Mouse (Mus musculus) lung, embryonic 15.5 days (tissue): ENCODE results near the gene Plcl2. TPM values are rescaled to one million over a fixed set of nuclear protein-coding genes. Genes with fewer than 3 reads are reported as not detected.

ENCODE experiments used
- ATAC-seq: fragments of 200-750 bp; cut with Nextera tagmentation; 2 replicates; pipeline ENCODE4 v1.8.0; 2017; ENCODE audit warnings: moderate number of reproducible peaks, borderline replicate concordance; ENCODE audit not compliant: low FRiP score, low TSS enrichment; ENCODE audit errors: extremely low read depth
- H3K27ac ChIP-seq: fragments of 300-500 bp; sonication (generic); 2 replicates; pipeline ENCODE4 v1.5.1; 2015; ENCODE audit warnings: moderate library complexity, mild to moderate bottlenecking, inconsistent platforms
- H3K27me3 ChIP-seq: fragments of 300-500 bp; sonication (generic); 2 replicates; pipeline ENCODE4 v1.6.1; 2015; ENCODE audit warnings: inconsistent platforms
- H3K36me3 ChIP-seq: fragments of 300-500 bp; sonication (generic); 2 replicates; pipeline ENCODE4 v1.6.1; 2015; ENCODE audit warnings: inconsistent platforms
- H3K4me1 ChIP-seq: fragments of 300-500 bp; sonication (generic); 2 replicates; pipeline ENCODE4 v1.6.1; 2015; ENCODE audit warnings: inconsistent platforms
- H3K4me2 ChIP-seq: fragments of 300-500 bp; sonication (generic); 2 replicates; pipeline ENCODE4 v1.6.1; 2015; ENCODE audit warnings: inconsistent platforms, mild to moderate bottlenecking, moderate library complexity
- H3K4me3 ChIP-seq: fragments of 300-500 bp; sonication (generic); 2 replicates; pipeline ENCODE4 v1.5.1; 2015; ENCODE audit warnings: mild to moderate bottlenecking, inconsistent platforms
- H3K9ac ChIP-seq: fragments of 300-500 bp; sonication (generic); 2 replicates; pipeline ENCODE4 v1.6.1; 2015; ENCODE audit warnings: inconsistent platforms
- H3K9me3 ChIP-seq: fragments of 300-500 bp; sonication (generic); 2 replicates; pipeline ENCODE4 v1.6.1; 2016; ENCODE audit warnings: inconsistent platforms
- WGBS: fragments of 180-500 bp; shearing (Covaris S2); methylation state at CpG from one replicate; pipeline ENCODE4 v1.1.7; 2015; 5-methylcytosine and 5-hydroxymethylcytosine counted together
- polyA plus RNA-seq: library from polyadenylated mRNA; unstranded; fragments of >200 nt; fragmentation: Nextera tagmentation; extraction: Ambion mirVana; gene quantifications from 2 replicates; pipeline ENCODE4 v1.2.1, GENCODE M21; 2015

Plcl2 gene
- polyA plus RNA-seq, result 3.5 and 3.7 TPM in 2 replicates

- Histone ChIP-seq H3K27me3 (no peaks in the 10 kb centered on the region), H3K36me3 (no peaks in the 10 kb centered on the region), H3K27ac (peak within 1 kb of the TSS; percentile 78), H3K9me3 (no peaks in the 10 kb centered on the region), H3K4me1 (peaks cover 13% of the 10 kb centered on the region), H3K4me2 (peak within 1 kb of the TSS; percentile 84), H3K9ac (peak within 1 kb of the TSS; percentile 83), H3K4me3 (peak within 1 kb of the TSS; percentile 94)
- ATAC-seq, result peak; percentile 67
- WGBS, result under 1% methylated on average over 75 of the region's 95 CpGs
Observed at GRCm38 (mm10) chr17:50509251-50510104, at the start of gene Plcl2. Gene Plcl2 (plus strand): TSS chr17:50509403.

- H3K4me3 ChIP-seq, result no peak overlapping the region
- WGBS, result 64% methylated on average over 8 of the region's 8 CpGs
- H3K4me1 ChIP-seq, result no peaks in the 10 kb centered on the region
- ATAC-seq, result no peak
- no peaks in the 10 kb centered on the region for H3K27me3 ChIP-seq
- H3K9ac ChIP-seq, result no peak overlapping the region
- H3K9me3 ChIP-seq, result no peaks in the 10 kb centered on the region
- H3K27ac ChIP-seq, result no peak overlapping the region
- no peak overlapping the region for H3K4me2 ChIP-seq
- no peaks in the 10 kb centered on the region for H3K36me3 ChIP-seq
Observed at GRCm38 (mm10) chr17:50460301-50460700, 48.9 kb upstream of the Plcl2 start.

GRCm38 (mm10) chr17:50467438-50467837, 41.8 kb upstream of the Plcl2 start:
- 74% methylated on average over 2 of the region's 2 CpGs for WGBS
- Histone ChIP-seq H3K4me2 (no peak overlapping the region), H3K27me3 (no peaks in the 10 kb centered on the region), H3K9ac (no peak overlapping the region), H3K4me1 (peaks cover 13% of the 10 kb centered on the region), H3K36me3 (no peaks in the 10 kb centered on the region), H3K9me3 (no peaks in the 10 kb centered on the region), H3K4me3 (no peak overlapping the region), H3K27ac (no peak overlapping the region)
- no peak for ATAC-seq

GRCm38 (mm10) chr17:50469126-50469525, 40.1 kb upstream of the Plcl2 start:
- Histone ChIP-seq H3K4me2 (no peak overlapping the region), H3K27ac (no peak overlapping the region), H3K9ac (no peak overlapping the region), H3K4me3 (no peak overlapping the region), H3K9me3 (no peaks in the 10 kb centered on the region), H3K36me3 (no peaks in the 10 kb centered on the region), H3K4me1 (peaks cover 13% of the 10 kb centered on the region), H3K27me3 (no peaks in the 10 kb centered on the region)
- 75% methylated on average over 5 of the region's 5 CpGs for WGBS
- no peak for ATAC-seq

- no peaks in the 10 kb centered on the region for H3K27me3 ChIP-seq
- H3K4me1 ChIP-seq, result peaks cover 13% of the 10 kb centered on the region
- H3K9ac ChIP-seq, result no peak overlapping the region
- no peaks in the 10 kb centered on the region for H3K9me3 ChIP-seq
- no peaks in the 10 kb centered on the region for H3K36me3 ChIP-seq
- H3K27ac ChIP-seq, result peak overlapping the region; percentile 90
- 25% methylated on average over 13 of the region's 13 CpGs for WGBS
- no peak for ATAC-seq
- H3K4me2 ChIP-seq, result peak overlapping the region; percentile 40
- peak overlapping the region; percentile 23 for H3K4me3 ChIP-seq
Observed at GRCm38 (mm10) chr17:50469543-50470431, 39.4 kb upstream of the Plcl2 start.

GRCm38 (mm10) chr17:50470432-50471078, 38.6 kb upstream of the Plcl2 start:
- H3K4me1 ChIP-seq, result peaks cover 13% of the 10 kb centered on the region
- no peak overlapping the region for H3K9ac ChIP-seq
- no peaks in the 10 kb centered on the region for H3K36me3 ChIP-seq
- peak overlapping the region; percentile 90 for H3K27ac ChIP-seq
- H3K9me3 ChIP-seq, result no peaks in the 10 kb centered on the region
- peak overlapping the region; percentile 23 for H3K4me3 ChIP-seq
- 13% methylated on average over 16 of the region's 16 CpGs for WGBS
- no peaks in the 10 kb centered on the region for H3K27me3 ChIP-seq
- H3K4me2 ChIP-seq, result peak overlapping the region; percentile 40
- ATAC-seq, result peak; percentile 64; the same call in 1 of the 2 replicates

- Histone ChIP-seq H3K9me3 (no peaks in the 10 kb centered on the region), H3K4me3 (no peak overlapping the region), H3K27me3 (no peaks in the 10 kb centered on the region), H3K27ac (peak overlapping the region; percentile 90; the same call in 1 of the 2 replicates), H3K9ac (no peak overlapping the region), H3K36me3 (no peaks in the 10 kb centered on the region), H3K4me1 (peaks cover 13% of the 10 kb centered on the region), H3K4me2 (no peak overlapping the region)
- ATAC-seq, result no peak
- 50% methylated on average over 3 of the region's 3 CpGs for WGBS
Observed at GRCm38 (mm10) chr17:50471230-50471629, 38.0 kb upstream of the Plcl2 start.

GRCm38 (mm10) chr17:50477277-50477676, 31.9 kb upstream of the Plcl2 start:
- 77% methylated on average over 4 of the region's 4 CpGs for WGBS
- Histone ChIP-seq H3K9ac (no peak overlapping the region), H3K36me3 (no peaks in the 10 kb centered on the region), H3K9me3 (no peaks in the 10 kb centered on the region), H3K4me3 (no peak overlapping the region), H3K27me3 (no peaks in the 10 kb centered on the region), H3K4me1 (no peaks in the 10 kb centered on the region), H3K27ac (no peak overlapping the region), H3K4me2 (no peak overlapping the region)
- ATAC-seq, result no peak

- H3K27ac ChIP-seq, result no peak overlapping the region
- H3K9ac ChIP-seq, result no peak overlapping the region
- 53% methylated on average over 7 of the region's 7 CpGs for WGBS
- H3K27me3 ChIP-seq, result no peaks in the 10 kb centered on the region
- ATAC-seq, result no peak
- H3K4me2 ChIP-seq, result no peak overlapping the region
- H3K36me3 ChIP-seq, result no peaks in the 10 kb centered on the region
- H3K9me3 ChIP-seq, result no peaks in the 10 kb centered on the region
- no peaks in the 10 kb centered on the region for H3K4me1 ChIP-seq
- H3K4me3 ChIP-seq, result no peak overlapping the region
Observed at GRCm38 (mm10) chr17:50480867-50481266, 28.3 kb upstream of the Plcl2 start.

GRCm38 (mm10) chr17:50483700-50484099, 25.5 kb upstream of the Plcl2 start:
- WGBS, result 73% methylated on average over 7 of the region's 7 CpGs
- Histone ChIP-seq H3K9me3 (no peaks in the 10 kb centered on the region), H3K36me3 (no peaks in the 10 kb centered on the region), H3K4me2 (no peak overlapping the region), H3K27me3 (no peaks in the 10 kb centered on the region), H3K4me3 (no peak overlapping the region), H3K4me1 (no peaks in the 10 kb centered on the region), H3K9ac (no peak overlapping the region), H3K27ac (no peak overlapping the region)
- ATAC-seq, result no peak

GRCm38 (mm10) chr17:50484981-50485380, 24.2 kb upstream of the Plcl2 start:
- H3K4me2 ChIP-seq, result no peak overlapping the region
- no peaks in the 10 kb centered on the region for H3K9me3 ChIP-seq
- H3K27me3 ChIP-seq, result no peaks in the 10 kb centered on the region
- WGBS, result 70% methylated on average over 5 of the region's 5 CpGs
- H3K4me3 ChIP-seq, result no peak overlapping the region
- H3K4me1 ChIP-seq, result no peaks in the 10 kb centered on the region
- no peak overlapping the region for H3K27ac ChIP-seq
- H3K9ac ChIP-seq, result no peak overlapping the region
- ATAC-seq, result no peak
- H3K36me3 ChIP-seq, result no peaks in the 10 kb centered on the region
